Mouse (Mus musculus) layer of hippocampus, adult 9-10 months (tissue): Measurements from ENCODE around the gene Rrp36.

ENCODE experiments used
- DNase-seq: peaks from one replicate; pipeline ENCODE4 v3.0.0; 2022; ENCODE audit warnings: low spot score

Gene Rrp36

DNA sequence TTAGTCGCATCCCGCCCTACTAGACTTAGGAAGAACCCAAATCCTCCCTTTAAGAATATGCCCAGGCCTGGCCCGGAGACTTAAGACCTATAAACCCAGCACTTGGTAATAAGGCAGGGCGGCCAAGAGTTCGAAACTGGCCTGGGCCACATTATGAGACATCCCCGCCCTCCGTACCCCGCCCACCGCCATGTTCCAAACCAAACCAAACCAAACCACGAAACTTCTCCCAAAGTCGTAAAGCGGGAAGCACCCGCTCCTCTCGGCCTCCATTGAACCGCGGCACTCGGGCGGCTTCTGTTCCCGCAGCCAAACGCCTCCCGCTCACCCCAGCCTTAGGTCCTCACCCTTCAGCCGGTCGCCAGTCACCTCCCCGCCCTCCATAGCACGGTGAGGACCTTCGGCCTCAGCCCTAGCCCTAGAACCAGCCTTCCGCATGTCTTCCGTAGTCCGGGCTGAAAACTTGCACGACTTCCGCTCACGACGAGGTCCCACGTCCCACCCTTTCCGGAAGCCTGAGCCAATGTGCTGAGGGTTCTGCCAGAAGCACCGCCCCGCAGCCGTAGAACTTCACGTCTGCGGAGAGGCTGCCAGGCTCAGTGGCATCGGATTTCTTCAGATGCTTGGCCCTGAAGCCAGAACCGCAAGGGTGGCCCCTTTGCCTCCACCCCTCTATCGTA lies at the start of gene Rrp36:
Gene Rrp36 (minus strand): TSS at position 503 of the 680 bp plus-strand sequence.
- DNase-seq: peak; percentile 75

DNA sequence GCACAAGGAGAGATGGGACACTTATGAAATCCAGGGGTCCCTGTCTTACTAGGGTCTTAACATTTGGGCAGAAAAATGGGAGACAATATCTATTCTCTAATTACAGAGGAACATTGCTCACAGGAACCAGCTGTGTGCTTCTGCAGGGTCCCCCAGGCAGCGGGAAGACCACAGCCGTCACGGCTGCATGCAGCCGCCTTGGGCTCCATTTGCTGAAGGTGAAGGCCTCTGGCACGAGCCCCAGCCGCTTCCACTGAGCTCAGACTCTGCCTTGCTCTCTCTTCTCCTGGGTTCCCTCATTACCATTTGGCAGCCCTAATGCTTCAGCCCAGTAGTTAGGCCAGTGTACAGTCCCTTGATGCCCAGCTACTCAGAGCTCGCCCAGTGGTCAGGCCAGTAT lies 46.9 kb upstream of the Rrp36 start:
- no peak for DNase-seq

DNA sequence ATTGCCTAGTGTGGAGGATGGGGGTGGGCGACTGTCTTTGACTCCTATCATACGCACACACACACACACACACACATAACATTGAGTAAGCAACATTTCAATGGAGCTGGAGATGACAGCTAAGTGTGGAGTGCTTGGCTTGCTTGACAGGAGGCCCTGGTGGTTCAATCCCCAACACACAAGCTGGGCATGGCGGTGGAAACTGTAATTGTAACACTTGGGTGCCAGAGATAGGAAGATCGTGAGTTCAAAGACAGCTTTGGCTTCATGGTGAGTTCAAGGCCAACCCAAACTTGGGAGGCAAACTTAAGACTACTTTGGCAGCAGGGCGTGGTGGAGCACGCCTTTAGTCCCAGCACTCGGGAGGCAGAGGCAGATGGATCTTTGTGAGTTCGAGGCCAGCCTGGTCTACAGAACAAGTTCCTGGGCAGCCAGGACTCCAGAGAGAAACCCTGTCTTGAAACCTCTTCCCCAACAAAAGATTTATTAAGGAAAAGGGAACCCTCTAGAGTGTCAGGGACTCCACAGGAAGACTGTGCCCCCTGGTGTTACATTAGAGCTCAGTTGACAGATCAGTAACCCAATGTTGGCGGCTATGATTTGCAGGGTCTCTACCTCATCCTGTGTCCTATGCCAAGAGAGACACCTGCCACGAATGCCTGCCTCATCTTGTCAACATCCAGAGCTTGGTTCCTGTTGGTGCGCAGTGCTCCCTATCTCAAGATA lies 40.8 kb upstream of the Rrp36 start:
- DNase-seq: no peak

DNA sequence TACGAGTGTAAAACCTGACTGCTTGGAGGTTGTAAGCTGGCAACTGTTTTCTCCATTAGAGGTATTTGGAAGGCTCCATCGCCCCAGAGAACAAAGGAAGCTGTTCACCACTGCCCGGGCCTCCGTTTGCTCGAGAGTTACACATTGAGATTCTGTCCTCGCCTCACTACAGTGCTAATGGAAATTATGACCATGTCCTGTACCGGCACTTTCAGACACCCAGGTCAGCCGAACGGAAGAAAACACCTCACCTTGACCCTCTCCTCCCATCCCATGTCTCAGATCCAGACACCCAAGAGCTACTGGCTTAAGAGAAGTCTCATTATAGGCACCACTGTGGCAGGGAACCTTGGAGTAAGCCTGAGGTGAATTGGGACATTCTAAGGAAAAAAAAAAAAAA lies 39.7 kb upstream of the Rrp36 start:
- no peak for DNase-seq

DNA sequence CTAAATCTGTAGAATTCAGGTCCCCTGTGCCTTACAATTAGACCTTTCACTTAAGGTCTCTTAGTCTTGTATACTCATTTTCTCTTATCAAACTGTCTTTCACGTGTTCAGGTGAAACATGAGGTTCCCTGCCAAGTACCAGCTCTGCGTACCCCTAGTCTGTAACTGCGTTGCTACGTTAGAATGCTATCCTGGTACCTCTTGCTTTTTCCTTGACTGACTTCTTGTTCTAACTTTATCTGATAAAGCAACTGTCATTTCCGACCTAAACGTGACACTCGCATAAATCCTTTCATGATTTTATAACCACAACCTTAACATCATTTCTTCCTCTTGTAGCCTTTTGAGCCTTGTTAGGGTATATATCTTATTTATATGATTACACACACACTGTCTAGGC lies 38.3 kb upstream of the Rrp36 start:
- no peak for DNase-seq

DNA sequence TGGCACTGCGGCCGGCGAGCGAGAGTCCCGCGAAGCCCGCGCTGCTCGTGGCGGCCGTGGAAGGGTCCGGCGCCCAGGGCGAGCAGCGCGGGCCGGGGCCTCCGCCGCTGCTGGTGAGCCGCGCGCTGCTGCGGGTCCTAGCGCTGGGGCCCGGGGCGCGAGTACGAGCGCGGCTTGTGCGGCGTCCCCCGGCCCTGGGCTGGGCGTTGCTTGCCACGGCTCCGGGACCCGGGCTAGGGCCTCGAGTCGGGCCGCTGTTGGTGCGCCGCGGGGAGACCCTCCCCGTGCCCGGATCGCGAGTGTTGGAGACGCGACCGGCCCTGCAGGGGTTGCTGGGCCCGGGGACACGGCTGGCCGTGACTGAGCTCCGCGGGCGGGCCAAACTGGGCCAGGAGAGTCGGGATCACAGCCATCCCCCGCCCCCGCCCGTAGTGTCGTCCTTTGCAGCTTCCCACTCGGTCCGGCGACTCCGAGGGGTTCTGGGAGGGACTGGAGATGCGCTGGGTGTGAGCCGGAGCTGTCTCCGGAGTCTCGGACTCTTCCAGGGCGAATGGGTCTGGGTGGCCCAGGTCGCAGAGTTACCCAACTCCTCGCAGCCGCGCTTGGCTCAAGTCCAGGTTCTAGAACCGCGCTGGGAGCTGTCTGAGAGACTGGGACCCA lies 37.6 kb upstream of the Rrp36 start:
- DNase-seq: no peak

DNA sequence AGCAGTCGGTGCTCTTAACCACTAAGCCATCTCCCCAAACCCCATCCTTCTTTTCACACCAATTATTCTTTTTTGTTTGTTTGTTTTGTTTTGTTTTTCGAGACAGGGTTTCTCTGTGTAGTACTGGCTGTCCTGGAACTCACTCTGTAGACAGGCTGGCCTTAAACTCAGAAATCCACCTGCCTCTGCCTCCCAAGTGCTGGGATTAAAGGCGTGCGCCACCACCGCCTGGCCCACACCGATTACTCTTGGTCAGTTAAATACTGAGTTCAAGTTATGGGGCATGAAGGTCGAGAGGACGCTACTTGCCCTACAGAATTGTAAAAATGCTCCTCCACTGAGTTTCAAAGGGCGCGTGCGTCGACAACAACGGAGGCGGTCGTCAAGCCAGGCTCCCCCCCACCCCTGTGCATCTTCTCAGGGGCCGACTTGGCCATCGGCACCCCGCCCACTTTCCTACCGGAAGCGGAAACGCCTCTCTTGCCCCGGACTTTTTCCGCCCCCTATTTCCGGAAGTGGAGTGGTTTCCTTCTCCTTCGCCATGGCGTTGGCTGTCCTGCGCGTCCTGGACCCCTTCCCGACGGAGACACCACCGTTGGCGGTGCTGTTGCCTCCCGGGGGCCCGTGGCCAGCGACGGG lies 36.9 kb upstream of the Rrp36 start, which contains the start of gene Pex6:
Gene Pex6 (plus strand): TSS at position 505 of the 639 bp plus-strand sequence.
- DNase-seq: peak; percentile 55

DNA sequence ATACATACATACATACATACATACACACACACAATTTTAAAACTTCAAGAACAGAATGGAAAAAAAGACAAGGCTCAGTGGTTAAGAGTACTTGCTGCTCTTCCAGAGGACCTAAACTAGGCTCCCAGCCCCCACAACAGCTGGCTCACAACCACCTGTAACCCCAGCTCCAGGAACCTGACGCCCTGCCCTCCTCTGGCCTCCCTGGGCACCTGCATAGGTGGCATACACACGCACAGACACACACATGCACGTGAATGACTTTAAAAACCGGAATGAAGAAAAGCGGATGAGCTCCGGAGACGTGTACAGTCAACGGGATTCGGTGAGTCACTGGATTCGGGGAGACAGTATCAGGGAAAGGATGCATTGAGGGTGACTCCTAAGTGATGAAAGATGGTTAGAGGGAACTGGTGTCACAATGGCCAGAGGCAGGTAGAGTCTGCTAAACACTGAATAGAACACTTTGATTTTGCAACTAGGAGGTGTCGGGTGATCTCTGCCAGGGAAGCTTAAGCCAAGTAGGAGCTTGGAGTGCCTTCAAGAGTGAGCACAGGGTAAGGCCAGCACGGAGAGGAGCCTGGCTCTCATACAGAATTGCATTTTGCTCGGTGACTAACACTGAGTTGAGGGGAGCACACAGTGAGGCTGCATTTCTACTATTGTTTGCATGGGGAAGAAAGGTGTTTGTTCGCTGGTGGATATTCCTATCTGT lies 32.4 kb upstream of the Rrp36 start:
- DNase-seq: no peak

DNA sequence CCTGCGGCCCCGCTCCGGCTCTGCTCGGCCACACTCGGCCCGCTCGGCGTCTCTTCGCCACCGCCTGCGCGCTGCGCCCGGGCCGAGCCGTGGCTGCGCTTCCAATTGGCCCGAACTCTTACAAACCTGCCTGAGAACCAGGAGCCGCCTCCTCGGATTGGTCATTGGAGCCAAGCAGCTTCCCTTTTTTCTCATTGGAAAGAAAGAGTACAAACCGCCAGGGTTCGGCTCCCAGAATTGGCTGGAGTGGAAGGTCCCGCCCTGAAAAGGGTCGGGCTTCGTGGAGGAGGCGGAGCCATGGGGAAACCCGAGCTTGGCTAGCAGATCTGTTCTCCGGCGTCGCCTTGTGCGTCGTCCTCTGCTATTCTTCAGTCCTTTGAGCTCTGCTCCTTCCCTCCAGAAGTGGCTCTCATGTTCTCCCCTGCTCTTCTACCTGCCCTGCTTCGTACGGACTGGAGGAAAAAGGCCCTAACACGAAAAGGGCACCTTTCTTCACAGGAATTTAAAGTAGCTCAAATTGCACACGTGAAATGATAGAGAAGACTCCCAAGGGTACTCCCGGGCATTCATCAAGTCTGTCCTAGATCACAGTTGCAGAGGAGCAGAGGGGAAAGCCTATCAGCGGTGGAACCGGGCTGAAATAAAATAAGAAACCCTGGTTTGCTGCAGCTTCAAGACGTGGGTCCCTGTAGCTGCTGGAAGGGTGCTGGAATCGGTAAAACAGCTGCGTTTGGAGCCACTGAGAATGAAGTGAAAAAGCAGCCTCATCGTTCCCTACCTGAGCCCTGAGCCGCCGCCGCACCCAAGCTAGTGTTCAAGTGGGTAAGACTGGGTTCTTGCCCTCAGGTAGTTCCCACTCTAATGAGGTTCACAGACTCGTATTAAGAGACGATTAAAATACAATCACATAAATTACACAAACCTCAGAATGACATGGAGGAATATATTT lies 31.0 kb upstream of the Rrp36 start, which contains the start of gene Ppp2r5d:
Gene Ppp2r5d (minus strand): TSS at position 225 of the 949 bp plus-strand sequence.
- peak; percentile 97 for DNase-seq

DNA sequence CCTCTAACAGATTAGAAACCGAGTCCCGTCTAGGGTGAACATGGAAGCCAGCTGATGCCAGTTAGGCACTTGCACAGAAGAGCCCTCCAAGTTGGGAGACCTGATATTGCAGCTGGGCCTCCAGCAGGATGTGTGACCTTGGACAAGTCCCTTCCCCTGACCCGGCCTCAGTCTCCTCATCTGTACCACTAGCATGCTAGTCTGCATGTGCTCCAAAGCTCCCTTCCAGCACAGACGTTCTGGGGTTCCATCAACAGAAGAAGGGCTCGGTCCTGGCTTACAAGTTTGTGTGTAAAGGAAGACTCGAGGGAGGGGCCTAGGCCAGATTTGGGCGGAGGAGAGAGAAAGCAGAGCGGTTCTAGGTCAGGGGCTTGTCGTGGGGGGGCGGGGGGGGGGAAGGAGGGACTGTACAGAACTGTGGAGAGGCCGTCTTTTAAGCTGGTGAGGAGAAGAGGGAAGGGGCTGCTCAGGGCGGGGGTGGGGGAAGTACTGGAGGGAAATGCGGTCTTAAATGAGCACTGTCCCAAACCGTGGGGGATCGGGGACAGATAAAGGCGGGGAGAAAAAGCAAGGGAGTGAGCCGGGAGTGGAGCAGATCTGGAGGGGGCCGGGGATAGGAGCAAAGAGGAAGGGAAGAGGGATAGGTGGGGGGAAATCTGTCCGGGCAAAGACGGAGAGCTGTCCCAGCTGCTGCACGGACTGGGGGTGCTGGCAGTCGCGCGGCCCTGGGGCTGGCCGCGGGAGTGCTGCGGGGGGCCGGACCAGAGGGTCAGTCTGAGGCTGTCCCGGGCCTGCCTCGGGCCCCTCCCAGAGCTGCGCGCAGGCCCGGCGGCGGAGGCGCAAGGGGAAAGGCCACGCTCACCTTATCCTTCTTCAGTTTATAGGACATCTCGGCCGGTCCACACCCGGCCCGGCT lies 30.1 kb upstream of the Rrp36 start:
- DNase-seq: no peak

DNA sequence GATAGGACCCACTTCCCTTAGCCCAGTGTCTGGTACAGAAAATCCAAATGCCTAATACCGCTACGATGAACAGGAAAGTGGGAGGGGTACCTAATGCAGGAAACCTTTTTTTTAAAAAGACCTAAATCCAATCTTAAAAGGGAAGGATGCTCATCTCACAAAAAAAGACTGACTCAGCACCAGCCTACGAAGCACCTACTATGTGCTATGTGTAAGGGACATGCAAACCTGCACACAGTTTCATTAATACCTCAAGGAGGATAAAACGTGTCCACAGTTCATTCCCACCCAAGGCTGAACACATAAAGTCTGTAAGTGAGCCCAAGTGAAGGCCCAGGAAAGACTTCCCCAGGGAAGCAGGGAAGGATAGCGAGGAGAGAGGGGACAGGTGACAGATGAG lies 28.4 kb upstream of the Rrp36 start:
- DNase-seq: no peak

DNA sequence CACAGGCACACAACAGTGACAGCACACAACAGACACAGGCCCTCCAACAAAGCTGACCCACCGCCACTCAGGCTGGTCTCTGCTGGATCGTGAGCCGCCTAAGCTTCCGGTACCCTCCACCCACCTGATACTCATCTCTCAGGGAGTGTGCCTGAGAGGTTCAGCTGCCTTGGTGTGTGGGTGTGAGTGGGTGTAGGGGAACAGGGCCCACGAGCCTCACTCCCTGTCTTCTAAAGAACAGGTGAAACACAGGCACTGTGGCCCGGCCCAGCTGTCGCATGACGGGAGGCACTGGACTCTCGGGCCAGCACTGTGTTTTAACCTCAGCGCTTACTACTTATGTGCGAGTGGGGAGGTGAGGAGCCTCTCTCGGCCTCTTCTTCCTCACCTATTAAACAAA lies 27.9 kb upstream of the Rrp36 start:
- no peak for DNase-seq

DNA sequence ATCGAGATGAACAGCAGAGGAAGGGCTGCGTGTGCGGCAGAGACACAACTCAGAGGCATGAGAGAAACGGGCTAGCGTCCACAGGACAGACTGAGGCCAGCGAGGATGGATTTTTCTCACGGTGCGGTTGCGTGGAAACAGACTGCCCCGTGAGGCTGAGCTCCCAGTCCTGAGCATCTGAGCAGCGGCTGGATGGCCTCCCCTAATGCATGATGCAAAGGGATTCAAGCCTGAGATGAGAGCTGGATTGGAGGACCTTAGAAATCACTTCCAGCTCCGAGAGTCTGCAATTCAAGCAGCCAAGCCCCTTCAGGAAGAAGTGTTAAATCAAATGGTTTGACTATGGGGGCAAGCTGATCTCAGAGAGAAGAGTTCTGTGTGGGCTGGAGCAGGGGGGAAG lies 27.3 kb upstream of the Rrp36 start:
- DNase-seq: no peak

DNA sequence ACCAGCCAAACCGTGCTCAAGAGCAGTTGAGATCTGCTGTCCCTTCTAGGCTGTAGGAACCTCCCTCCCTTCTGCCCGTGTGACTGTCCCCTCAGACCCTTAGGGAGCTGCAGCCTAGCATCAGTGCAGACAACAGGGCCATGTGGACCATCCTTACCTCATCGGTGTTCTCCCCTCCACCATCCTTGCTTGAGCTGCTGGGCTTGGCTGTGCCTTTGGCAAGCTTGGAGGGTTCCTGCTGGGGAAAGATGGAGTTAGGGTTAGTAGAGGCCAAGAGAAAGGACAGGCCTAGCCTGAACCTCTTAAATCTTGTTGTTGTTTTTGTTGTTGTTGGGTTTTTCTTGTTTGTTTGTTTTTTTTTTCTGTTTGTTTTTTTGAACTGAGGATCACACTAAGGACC lies 25.8 kb upstream of the Rrp36 start:
- no peak for DNase-seq

DNA sequence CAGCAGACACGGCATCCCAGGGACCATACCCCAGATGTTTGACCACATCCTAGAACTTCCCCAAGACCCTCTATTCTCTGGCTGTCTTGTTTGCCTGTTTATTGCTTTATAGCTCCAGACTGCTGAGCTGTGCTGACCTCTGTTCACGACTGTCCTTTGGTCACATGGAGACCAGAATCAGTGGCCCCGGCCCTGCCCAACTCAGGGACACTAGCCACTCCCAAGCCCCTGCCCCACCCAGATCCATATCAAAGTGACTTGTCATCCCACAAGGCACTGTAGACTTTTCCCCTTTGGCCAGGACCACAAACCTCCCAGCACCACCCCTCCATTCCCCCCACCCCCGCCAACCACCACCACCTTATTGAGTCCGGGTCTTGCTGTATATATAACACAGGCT lies 25.1 kb upstream of the Rrp36 start:
- no peak for DNase-seq

DNA sequence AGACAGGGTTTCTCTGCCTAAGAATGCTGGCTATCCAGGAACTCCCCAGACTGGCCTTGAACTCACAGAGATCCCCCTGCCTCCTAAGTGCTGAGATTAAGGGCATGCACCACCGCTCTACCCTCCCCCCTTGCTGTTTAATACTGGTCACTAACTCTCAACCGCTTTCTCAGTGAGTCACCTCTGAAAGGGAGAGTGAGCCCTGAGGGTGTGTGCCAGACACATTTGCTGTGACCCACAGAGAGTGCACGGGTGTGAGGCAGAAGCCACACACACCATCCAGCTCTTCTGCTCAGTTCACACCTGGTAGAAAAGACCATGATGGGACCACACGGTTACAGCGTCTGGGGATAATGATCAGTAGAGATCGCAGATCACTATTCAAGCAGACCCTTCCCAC lies 24.4 kb upstream of the Rrp36 start:
- DNase-seq: no peak

DNA sequence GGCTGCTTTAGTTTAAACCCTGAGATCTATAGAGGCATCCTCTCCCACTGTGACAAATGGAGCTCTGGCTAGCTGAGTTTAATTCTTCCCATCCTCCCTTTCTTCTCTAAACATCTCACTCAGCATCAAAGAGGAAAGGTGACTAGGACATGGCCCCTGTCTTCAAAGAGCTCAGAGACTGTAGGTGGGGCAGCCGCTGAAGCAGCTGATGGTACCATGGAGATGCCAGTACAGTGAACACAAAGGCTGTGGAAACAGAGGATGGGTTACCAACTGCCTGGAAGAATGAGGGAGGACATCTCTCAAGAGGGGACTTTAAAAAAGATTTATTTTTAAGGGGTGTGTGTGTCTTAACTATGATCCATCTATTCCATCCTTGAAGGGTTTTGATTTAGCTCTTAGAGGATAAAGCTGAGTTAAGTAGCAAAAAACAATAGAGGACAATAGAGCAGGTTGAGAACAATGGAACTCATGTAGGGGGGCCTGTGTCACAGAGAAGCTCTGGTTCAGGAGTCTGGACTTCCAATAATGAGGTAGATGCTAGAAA lies 20.4 kb upstream of the Rrp36 start:
- DNase-seq: no peak

DNA sequence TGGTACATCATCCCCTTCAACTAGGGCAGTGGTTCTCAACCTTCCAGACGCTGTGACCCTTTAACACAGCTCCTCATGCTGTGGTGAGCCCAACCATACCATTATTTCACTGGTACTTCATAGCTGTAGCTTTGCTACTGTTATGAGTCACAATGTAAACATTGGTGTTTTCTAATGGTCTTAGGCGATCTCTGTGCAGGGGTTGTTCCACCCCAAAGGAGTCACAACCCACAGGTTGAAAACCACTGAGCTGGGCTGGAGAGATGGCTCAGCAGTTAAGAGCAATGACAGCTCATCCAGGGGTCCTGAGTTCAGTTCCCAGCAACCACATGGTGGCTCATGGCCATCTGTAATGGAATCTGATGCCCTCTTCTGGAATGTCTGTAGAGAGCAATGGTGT lies 17.2 kb upstream of the Rrp36 start:
- no peak for DNase-seq

DNA sequence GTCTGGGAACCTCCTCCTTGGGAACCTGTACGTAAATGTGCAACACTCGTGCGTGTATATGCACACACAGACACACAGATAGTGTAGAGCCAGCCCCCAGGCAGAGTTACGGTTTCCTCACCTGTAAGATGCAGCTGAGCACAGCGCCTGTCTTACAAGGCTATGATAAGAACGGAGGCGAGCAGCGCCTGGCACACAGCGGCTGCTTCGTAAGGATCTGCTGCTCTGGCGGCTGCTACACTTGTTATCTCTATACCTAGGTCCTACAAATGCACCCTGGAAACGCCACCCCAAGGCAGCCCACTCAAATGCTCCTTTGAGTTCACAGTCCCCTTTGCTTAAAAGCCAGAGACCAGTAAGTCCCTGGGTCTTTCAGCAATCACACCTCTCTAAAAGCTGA lies 16.5 kb upstream of the Rrp36 start:
- no peak for DNase-seq
